Mouse (Mus musculus): ENCODE results near the gene Scg3. TPM values are rescaled to one million over a fixed set of nuclear protein-coding genes. Genes with fewer than 3 reads are reported as not detected.
"Not testable (repeated sequence)": the region's sequence is repeated elsewhere in the genome, so short reads cannot be mapped to it uniquely, and the experiment has no call there.

The Scg3 gene
- polyA plus RNA-seq, 1 experiment from 2014 or later = 5.8 TPM

GRCm38 (mm10) chr9:75676226-75676625 lies 7.6 kb downstream of the Scg3 start:
- H3K9me3 ChIP-seq (ENCODE audit: control insufficient read depth, low read length) = no peaks in the 10 kb centered on the region
- H3K27me3 ChIP-seq (replicated peaks; ENCODE audit: control insufficient read depth, insufficient read depth, low read length) = no peaks in the 10 kb centered on the region
- no peak overlapping the region for H3K9ac ChIP-seq (ENCODE audit: low read depth, low read length)
- WGBS = 59% methylated on average over 7 of the region's 7 CpGs
- ATAC-seq (ENCODE audit: low read depth) (no peak), DNase-seq (ENCODE audit: low spot score) (no peak)
- H3K36me3 ChIP-seq (ENCODE audit: control insufficient read depth, insufficient read depth, low read length) = no peaks in the 10 kb centered on the region
- H3K4me3 ChIP-seq (ENCODE audit: low read depth, low read length) = no peak overlapping the region
- H3K4me1 ChIP-seq (ENCODE audit: control insufficient read depth, insufficient read depth, low read length) = no peaks in the 10 kb centered on the region
- no peak overlapping the region for H3K27ac ChIP-seq (replicated peaks; ENCODE audit: low read depth, low read length)
- H3K4me2 ChIP-seq (ENCODE audit: low read depth, low read length) = no peak overlapping the region

GRCm38 (mm10) chr9:75672769-75673168 lies 11.1 kb downstream of the Scg3 start:
- Histone ChIP-seq H3K36me3 (ENCODE audit: control insufficient read depth, insufficient read depth, low read length) (no peaks in the 10 kb centered on the region), H3K4me1 (ENCODE audit: control insufficient read depth, insufficient read depth, low read length) (no peaks in the 10 kb centered on the region), H3K9ac (ENCODE audit: low read depth, low read length) (no peak overlapping the region), H3K9me3 (ENCODE audit: control insufficient read depth, low read length) (no peaks in the 10 kb centered on the region), H3K4me2 (ENCODE audit: low read depth, low read length) (no peak overlapping the region), H3K4me3 (ENCODE audit: low read depth, low read length) (no peak overlapping the region), H3K27ac (replicated peaks; ENCODE audit: low read depth, low read length) (no peak overlapping the region), H3K27me3 (replicated peaks; ENCODE audit: control insufficient read depth, insufficient read depth, low read length) (no peaks in the 10 kb centered on the region)
- ATAC-seq (ENCODE audit: low read depth) (no peak), DNase-seq (ENCODE audit: low spot score) (no peak)
- WGBS = 67% methylated on average over 6 of the region's 6 CpGs

- H3K27me3 ChIP-seq (replicated peaks; ENCODE audit: control insufficient read depth, insufficient read depth, low read length) = no peaks in the 10 kb centered on the region
- H3K4me1 ChIP-seq (ENCODE audit: control insufficient read depth, insufficient read depth, low read length) = no peaks in the 10 kb centered on the region
- no peak overlapping the region for H3K4me3 ChIP-seq (ENCODE audit: low read depth, low read length)
- DNase-seq (ENCODE audit: low spot score) (no peak), ATAC-seq (ENCODE audit: low read depth) (no peak)
- no peaks in the 10 kb centered on the region for H3K36me3 ChIP-seq (ENCODE audit: control insufficient read depth, insufficient read depth, low read length)
- peak overlapping the region; percentile 28; the same call in 1 of the 2 replicates for H3K27ac ChIP-seq (replicated peaks; ENCODE audit: low read depth, low read length)
- 67% methylated on average over 5 of the region's 5 CpGs for WGBS
- H3K9me3 ChIP-seq (ENCODE audit: control insufficient read depth, low read length) = no peaks in the 10 kb centered on the region
- H3K9ac ChIP-seq (ENCODE audit: low read depth, low read length) = no peak overlapping the region
- H3K4me2 ChIP-seq (ENCODE audit: low read depth, low read length) = no peak overlapping the region
Measured at GRCm38 (mm10) chr9:75666612-75667011, 17.2 kb downstream of the Scg3 start.

GRCm38 (mm10) chr9:75665364-75665763 lies 18.5 kb downstream of the Scg3 start:
- ATAC-seq (ENCODE audit: low read depth) = no peak
- WGBS = 79% methylated on average over 6 of the region's 6 CpGs

GRCm38 (mm10) chr9:75660917-75661316 lies 22.9 kb downstream of the Scg3 start:
- WGBS = 87% methylated on average over 8 of the region's 8 CpGs
- H3K27me3 ChIP-seq (replicated peaks; ENCODE audit: control insufficient read depth, insufficient read depth, low read length) = no peaks in the 10 kb centered on the region
- no peak overlapping the region for H3K9ac ChIP-seq (ENCODE audit: low read depth, low read length)
- H3K9me3 ChIP-seq (ENCODE audit: control insufficient read depth, low read length) = no peaks in the 10 kb centered on the region
- no peaks in the 10 kb centered on the region for H3K4me1 ChIP-seq (ENCODE audit: control insufficient read depth, insufficient read depth, low read length)
- H3K36me3 ChIP-seq (ENCODE audit: control insufficient read depth, insufficient read depth, low read length) = no peaks in the 10 kb centered on the region
- H3K4me3 ChIP-seq (ENCODE audit: low read depth, low read length) = no peak overlapping the region
- H3K27ac ChIP-seq (replicated peaks; ENCODE audit: low read depth, low read length) = no peak overlapping the region
- H3K4me2 ChIP-seq (ENCODE audit: low read depth, low read length) = no peak overlapping the region
- no peak for DNase-seq (ENCODE audit: low spot score)
- ATAC-seq (ENCODE audit: low read depth) = no peak

More at GRCm38 (mm10) chr9:75665364-75665763, 18.5 kb downstream of the Scg3 start:
- no peaks in the 10 kb centered on the region for H3K27me3 ChIP-seq (replicated peaks; ENCODE audit: control insufficient read depth, insufficient read depth, low read length)
- no peak overlapping the region for H3K9ac ChIP-seq (ENCODE audit: low read depth, low read length)
- H3K9me3 ChIP-seq (ENCODE audit: control insufficient read depth, low read length) = no peaks in the 10 kb centered on the region
- no peak overlapping the region for H3K4me2 ChIP-seq (ENCODE audit: low read depth, low read length)
- H3K4me3 ChIP-seq (ENCODE audit: low read depth, low read length) = no peak overlapping the region
- H3K36me3 ChIP-seq (ENCODE audit: control insufficient read depth, insufficient read depth, low read length) = no peaks in the 10 kb centered on the region
- no peaks in the 10 kb centered on the region for H3K4me1 ChIP-seq (ENCODE audit: control insufficient read depth, insufficient read depth, low read length)
- no peak overlapping the region for H3K27ac ChIP-seq (replicated peaks; ENCODE audit: low read depth, low read length)
- DNase-seq (ENCODE audit: low spot score) = no peak

- H3K4me3 ChIP-seq (ENCODE audit: low read depth, low read length); H3K27ac ChIP-seq (replicated peaks; ENCODE audit: low read depth, low read length); DNase-seq (ENCODE audit: low spot score); H3K9me3 ChIP-seq (ENCODE audit: control insufficient read depth, low read length); H3K36me3 ChIP-seq (ENCODE audit: control insufficient read depth, insufficient read depth, low read length); H3K9ac ChIP-seq (ENCODE audit: low read depth, low read length); ATAC-seq (ENCODE audit: low read depth); H3K27me3 ChIP-seq (replicated peaks; ENCODE audit: control insufficient read depth, insufficient read depth, low read length); H3K4me2 ChIP-seq (ENCODE audit: low read depth, low read length): not testable (repeated sequence)
- 46% methylated on average over 2 of the region's 3 CpGs for WGBS
- peaks cover 12% of the 10 kb centered on the region for H3K4me1 ChIP-seq (ENCODE audit: control insufficient read depth, insufficient read depth, low read length)
Measured at GRCm38 (mm10) chr9:75656456-75656855, 27.4 kb downstream of the Scg3 start.

GRCm38 (mm10) chr9:75653981-75654911 lies 29.6 kb downstream of the Scg3 start:
- Histone ChIP-seq H3K27ac (replicated peaks; ENCODE audit: low read depth, low read length) (peak overlapping the region; percentile 54), H3K4me1 (ENCODE audit: control insufficient read depth, insufficient read depth, low read length) (peaks cover 12% of the 10 kb centered on the region), H3K9me3 (ENCODE audit: control insufficient read depth, low read length) (no peaks in the 10 kb centered on the region), H3K4me2 (ENCODE audit: low read depth, low read length) (no peak overlapping the region; the same call in 1 of the 2 replicates), H3K36me3 (ENCODE audit: control insufficient read depth, insufficient read depth, low read length) (no peaks in the 10 kb centered on the region), H3K4me3 (ENCODE audit: low read depth, low read length) (no peak overlapping the region), H3K27me3 (replicated peaks; ENCODE audit: control insufficient read depth, insufficient read depth, low read length) (no peaks in the 10 kb centered on the region), H3K9ac (ENCODE audit: low read depth, low read length) (no peak overlapping the region)
- ATAC-seq (ENCODE audit: low read depth) (peak; percentile 70), DNase-seq (ENCODE audit: low spot score) (peak; percentile 90)
- WGBS = 31% methylated on average over 12 of the region's 12 CpGs

- no peaks in the 10 kb centered on the region for H3K36me3 ChIP-seq (ENCODE audit: control insufficient read depth, insufficient read depth, low read length)
- 25% methylated on average over 3 of the region's 3 CpGs for WGBS
- no peak overlapping the region for H3K9ac ChIP-seq (ENCODE audit: low read depth, low read length)
- H3K27ac ChIP-seq (replicated peaks; ENCODE audit: low read depth, low read length) = no peak overlapping the region
- H3K4me2 ChIP-seq (ENCODE audit: low read depth, low read length) = no peak overlapping the region
- DNase-seq (ENCODE audit: low spot score) (no peak), ATAC-seq (ENCODE audit: low read depth) (no peak)
- no peaks in the 10 kb centered on the region for H3K27me3 ChIP-seq (replicated peaks; ENCODE audit: control insufficient read depth, insufficient read depth, low read length)
- no peaks in the 10 kb centered on the region for H3K4me1 ChIP-seq (ENCODE audit: control insufficient read depth, insufficient read depth, low read length)
- H3K4me3 ChIP-seq (ENCODE audit: low read depth, low read length) = no peak overlapping the region
- H3K9me3 ChIP-seq (ENCODE audit: control insufficient read depth, low read length) = peaks cover 5% of the 10 kb centered on the region; the same call in 1 of the 2 replicates
Measured at GRCm38 (mm10) chr9:75645405-75645804, 38.5 kb downstream of the Scg3 start.
